ENCODE assay signal across 9 mouse cellular contexts in genomic region chr5:139907241-139907640, GRCm38 (mm10). TPM values are rescaled to one million over a fixed set of nuclear protein-coding genes. Genes with fewer than 3 reads are reported as not detected.
DNase-seq lines count a peak whose midpoint lies in the region; ATAC-seq and TF ChIP-seq lines count a peak whose summit lies in the region.
"Had no signal": no experiment of that assay in that cellular context is flagged by ENCODE, and none has a peak within 500 bp of the region (broad histone marks: within the 10 kb centered on the region; RNA-seq: fewer than 3 reads in every experiment).

No protein-coding gene starts in this region.

- WGBS in heart, embryonic 11.5 days (ENCODE audit: insufficient replicate concordance), result under 1% methylated on average over 19 of the region's 19 CpGs
- WGBS in kidney, postnatal 0 days, result 2% methylated on average over 19 of the region's 19 CpGs
- 2% methylated on average over 18 of the region's 19 CpGs for WGBS in lung, postnatal 0 days

- H3K4me3 ChIP-seq in heart, embryonic 11.5 days (ENCODE audit: low read depth, low read length), result peak overlapping the region; percentile 65
- H3K4me3 ChIP-seq in kidney, postnatal 0 days (replicated peaks; ENCODE audit: low read depth, low read length), result peak overlapping the region; percentile 61
- H3K4me3 ChIP-seq in lung, postnatal 0 days (ENCODE audit: low read depth, low read length), result peak overlapping the region; percentile 62; the same call in 1 of the 2 replicates

- peak; percentile 57; the same call in 1 of the 2 replicates for TF ChIP-seq CTCF in kidney, postnatal 0 days (IDR thresholded peaks at IDR 0.05; ENCODE audit: low read depth)
- peak; percentile 52 for TF ChIP-seq CTCF in lung, postnatal 0 days (IDR thresholded peaks at IDR 0.05)

- no peak for TF ChIP-seq EP300 in lung, postnatal 0 days (IDR thresholded peaks at IDR 0.05)

- peak; percentile 50 for DNase-seq in gastrocnemius, postnatal 10 days
- no peak for DNase-seq in gastrocnemius, postnatal 25 days
- DNase-seq in adrenal gland, postnatal 25 days, result peak; percentile 42
- DNase-seq in kidney, postnatal 0 days (ENCODE audit: low spot score), result peak; percentile 76
- peak; percentile 53 for DNase-seq in lung, postnatal 0 days (ENCODE audit: low spot score)
- peak; percentile 44 for DNase-seq in right cerebral cortex, postnatal 25 days
- no peak for DNase-seq in ovary, postnatal 10 days (ENCODE audit: low spot score)

- no peaks in the 10 kb centered on the region for H3K36me3 ChIP-seq in heart, embryonic 11.5 days (ENCODE audit: control insufficient read depth, insufficient read depth, low read length)
- no peaks in the 10 kb centered on the region for H3K36me3 ChIP-seq in kidney, postnatal 0 days (ENCODE audit: insufficient read depth, low read length)
- no peaks in the 10 kb centered on the region for H3K36me3 ChIP-seq in lung, postnatal 0 days (ENCODE audit: insufficient read depth, low read length)
- H3K36me3 ChIP-seq: G1E had no signal

- H3K4me2 ChIP-seq in heart, embryonic 11.5 days, result peak overlapping the region; percentile 99
- peak overlapping the region; percentile 99 for H3K4me2 ChIP-seq in kidney, postnatal 0 days (ENCODE audit: low read length)
- peak overlapping the region; percentile 98 for H3K4me2 ChIP-seq in lung, postnatal 0 days (replicated peaks; ENCODE audit: low read depth, low read length)

- ATAC-seq in heart, embryonic 11.5 days (replicated peaks; ENCODE audit: insufficient number of reproducible peaks, low FRiP score, low TSS enrichment), result no peak
- ATAC-seq in kidney, postnatal 0 days (replicated peaks; ENCODE audit: low FRiP score, low read depth), result no peak
- peak; percentile 46 for ATAC-seq in lung, postnatal 0 days

- H3K27ac ChIP-seq in heart, embryonic 11.5 days (ENCODE audit: low read depth, low read length), result no peak overlapping the region
- no peak overlapping the region for H3K27ac ChIP-seq in kidney, postnatal 0 days
- H3K27ac ChIP-seq in lung, postnatal 0 days (ENCODE audit: low read length), result no peak overlapping the region

- H3K9me3 ChIP-seq in heart, embryonic 11.5 days (replicated peaks; ENCODE audit: control insufficient read depth, low read length), result no peaks in the 10 kb centered on the region
- no peaks in the 10 kb centered on the region for H3K9me3 ChIP-seq in kidney, postnatal 0 days (replicated peaks; ENCODE audit: low read length)
- no peaks in the 10 kb centered on the region for H3K9me3 ChIP-seq in lung, postnatal 0 days (ENCODE audit: low read length)

- peaks cover 23% of the 10 kb centered on the region for H3K4me1 ChIP-seq in heart, embryonic 11.5 days (ENCODE audit: control insufficient read depth, insufficient read depth, low read length)
- H3K4me1 ChIP-seq in kidney, postnatal 0 days (replicated peaks; ENCODE audit: insufficient read depth, low read length), result peaks cover 25% of the 10 kb centered on the region
- H3K4me1 ChIP-seq in lung, postnatal 0 days (ENCODE audit: insufficient read depth, low read depth, low read length), result peaks cover 12% of the 10 kb centered on the region

- peaks cover 82% of the 10 kb centered on the region for H3K27me3 ChIP-seq in heart, embryonic 11.5 days (ENCODE audit: control insufficient read depth, insufficient read depth, low read length)
- peaks cover 58% of the 10 kb centered on the region for H3K27me3 ChIP-seq in kidney, postnatal 0 days (ENCODE audit: insufficient read depth, low read length)
- H3K27me3 ChIP-seq in lung, postnatal 0 days (replicated peaks; ENCODE audit: insufficient read depth, low read length), result peaks cover 37% of the 10 kb centered on the region

- H3K9ac ChIP-seq in heart, embryonic 11.5 days (ENCODE audit: low read depth, low read length), result no peak overlapping the region
- no peak overlapping the region for H3K9ac ChIP-seq in kidney, postnatal 0 days (ENCODE audit: low read depth, low read length)
- H3K9ac ChIP-seq in lung, postnatal 0 days (replicated peaks; ENCODE audit: low read depth), result no peak overlapping the region

RNA-seq across cellular contexts. Expression of gene Elfn1, which starts 0.5 kb away (rescaled TPM):
- 1 to 10 TPM in 1 of 2 experiments, under 1 TPM in 1; 0.99 to 1.0 TPM for total RNA-seq in gastrocnemius, postnatal 10 days (2021)
- not detected for total RNA-seq in gastrocnemius, postnatal 25 days (2021)
- 16.4 and 17.0 TPM in 2 replicates for total RNA-seq in adrenal gland, postnatal 25 days (2021)
- polyA plus RNA-seq in heart, embryonic 11.5 days (2014; fragmentation: Nextera tagmentation; extraction: Ambion mirVana), result 0.13 TPM in 1 of 2 replicates, not detected in the other
- polyA plus RNA-seq in kidney, postnatal 0 days (2015; fragmentation: Nextera tagmentation; extraction: Ambion mirVana), result 0.22 and 0.33 TPM in 2 replicates
- 1.5 TPM in 2 replicates for polyA plus RNA-seq in lung, postnatal 0 days (2015; fragmentation: Nextera tagmentation; extraction: Ambion mirVana)
- polyA plus RNA-seq: G1E had no signal

Comparison
In these comparisons a context has a peak if more than half of its experiments do, and no peak if none do; other contexts are left out.
1. DNase-seq: peak in gastrocnemius, postnatal 10 days (single experiment), adrenal gland, postnatal 25 days (single experiment), kidney, postnatal 0 days (single experiment), lung, postnatal 0 days (single experiment) and right cerebral cortex, postnatal 25 days (single experiment); none in gastrocnemius, postnatal 25 days (single experiment) and ovary, postnatal 10 days (single experiment).
2. Peak in every context shown above with its lines, with median percentiles within 50 percentile points of each other: H3K4me2 ChIP-seq and H3K4me3 ChIP-seq.